Mouse (Mus musculus) retina, postnatal 1 day (tissue): ENCODE measurements at regions not wholly inside any gene's neighbourhood (a gene's known extent, or its start where the extent isn't known, plus 50 kb on each side); places are given as distances from the start of the nearest gene placed in this dataset.
A peak's percentile ranks its signal among the peaks of the same experiment; 100 is the strongest.

Source experiments
- DNase-seq: peaks from one replicate; pipeline ENCODE4 v3.0.0-alpha.2; 2012

- DNase-seq: no peak
Observed at GRCm38 (mm10) chr6:39283761-39284415, 77.3 kb upstream of the Kdm7a start.

- DNase-seq: no peak
Observed at GRCm38 (mm10) chr6:39278317-39278716, 71.7 kb upstream of the Kdm7a start.

- no peak for DNase-seq
Observed at GRCm38 (mm10) chr6:39274774-39275502, 68.3 kb upstream of the Kdm7a start.

- DNase-seq: no peak
Observed at GRCm38 (mm10) chr6:39273427-39273826, 66.8 kb upstream of the Kdm7a start.

- DNase-seq: no peak
Observed at GRCm38 (mm10) chr6:39270457-39270856, 63.9 kb upstream of the Kdm7a start.

- DNase-seq: no peak
Observed at GRCm38 (mm10) chr6:39269706-39270105, 63.1 kb upstream of the Kdm7a start.

GRCm38 (mm10) chr6:39268647-39269428, 62.2 kb upstream of the Kdm7a start:
- no peak for DNase-seq

- no peak for DNase-seq
Observed at GRCm38 (mm10) chr6:39264722-39265121, 58.1 kb upstream of the Kdm7a start.

GRCm38 (mm10) chr6:39263615-39264014, 57.0 kb upstream of the Kdm7a start:
- DNase-seq: no peak

GRCm38 (mm10) chr6:39261951-39262350, 55.4 kb upstream of the Kdm7a start:
- DNase-seq: no peak

GRCm38 (mm10) chr6:39260480-39260879, 53.9 kb upstream of the Kdm7a start:
- DNase-seq: no peak

- no peak for DNase-seq
Observed at GRCm38 (mm10) chr6:39259129-39259528, 52.5 kb upstream of the Kdm7a start.

GRCm38 (mm10) chr6:39258656-39259055, 52.1 kb upstream of the Kdm7a start:
- DNase-seq: no peak

GRCm38 (mm10) chr6:39257667-39258395, 51.2 kb upstream of the Kdm7a start:
- peak; percentile 16 for DNase-seq

GRCm38 (mm10) chr6:39257111-39257571, 50.6 kb upstream of the Kdm7a start:
- DNase-seq: peak; percentile 69

GRCm38 (mm10) chr6:39256304-39257103, 49.9 kb upstream of the Kdm7a start:
- peak; percentile 89 for DNase-seq
